Mouse (Mus musculus): ENCODE data around the gene Hpf1. TPM values are rescaled to one million over a fixed set of nuclear protein-coding genes. Genes with fewer than 3 reads are reported as not detected.

The Hpf1 gene
- polyA plus RNA-seq, 1 experiment from 2014 or later, result 100 TPM

GRCm38 (mm10) chr8:60867468-60868115 is 22.6 kb upstream of the Hpf1 start:
- Histone ChIP-seq H3K27me3 (ENCODE audit: insufficient read depth, low read length) (no peaks in the 10 kb centered on the region), H3K4me3 (ENCODE audit: low read length) (no peak overlapping the region), H3K4me1 (ENCODE audit: insufficient read depth, low read length) (no peaks in the 10 kb centered on the region), H3K27ac (ENCODE audit: low read length) (no peak overlapping the region), H3K9me3 (ENCODE audit: low read length) (no peaks in the 10 kb centered on the region), H3K36me3 (ENCODE audit: insufficient read depth, low read length) (no peaks in the 10 kb centered on the region), H3K4me2 (replicated peaks; ENCODE audit: low read depth, low read length) (no peak overlapping the region), H3K9ac (replicated peaks; ENCODE audit: low read length) (no peak overlapping the region)
- no peak for ATAC-seq (ENCODE audit: low FRiP score, low TSS enrichment)
- 59% methylated on average over 4 of the region's 4 CpGs for WGBS

- Histone ChIP-seq H3K27ac (ENCODE audit: low read length) (no peak overlapping the region), H3K9ac (replicated peaks; ENCODE audit: low read length) (no peak overlapping the region), H3K4me2 (replicated peaks; ENCODE audit: low read depth, low read length) (no peak overlapping the region), H3K9me3 (ENCODE audit: low read length) (no peaks in the 10 kb centered on the region), H3K4me1 (ENCODE audit: insufficient read depth, low read length) (no peaks in the 10 kb centered on the region), H3K4me3 (ENCODE audit: low read length) (no peak overlapping the region), H3K27me3 (ENCODE audit: insufficient read depth, low read length) (no peaks in the 10 kb centered on the region), H3K36me3 (ENCODE audit: insufficient read depth, low read length) (no peaks in the 10 kb centered on the region)
- WGBS, result 89% methylated on average over 4 of the region's 4 CpGs
- no peak for ATAC-seq (ENCODE audit: low FRiP score, low TSS enrichment)
These were observed 21.8 kb upstream of the Hpf1 start for GRCm38 (mm10) chr8:60868236-60868965.

GRCm38 (mm10) chr8:60869761-60870160 is 20.5 kb upstream of the Hpf1 start:
- Histone ChIP-seq H3K4me1 (ENCODE audit: insufficient read depth, low read length) (no peaks in the 10 kb centered on the region), H3K27me3 (ENCODE audit: insufficient read depth, low read length) (no peaks in the 10 kb centered on the region), H3K9me3 (ENCODE audit: low read length) (no peaks in the 10 kb centered on the region), H3K27ac (ENCODE audit: low read length) (no peak overlapping the region), H3K36me3 (ENCODE audit: insufficient read depth, low read length) (no peaks in the 10 kb centered on the region), H3K9ac (replicated peaks; ENCODE audit: low read length) (no peak overlapping the region), H3K4me3 (ENCODE audit: low read length) (no peak overlapping the region), H3K4me2 (replicated peaks; ENCODE audit: low read depth, low read length) (no peak overlapping the region)
- ATAC-seq (ENCODE audit: low FRiP score, low TSS enrichment), result no peak
- WGBS, result 64% methylated on average over 2 of the region's 2 CpGs

DNA sequence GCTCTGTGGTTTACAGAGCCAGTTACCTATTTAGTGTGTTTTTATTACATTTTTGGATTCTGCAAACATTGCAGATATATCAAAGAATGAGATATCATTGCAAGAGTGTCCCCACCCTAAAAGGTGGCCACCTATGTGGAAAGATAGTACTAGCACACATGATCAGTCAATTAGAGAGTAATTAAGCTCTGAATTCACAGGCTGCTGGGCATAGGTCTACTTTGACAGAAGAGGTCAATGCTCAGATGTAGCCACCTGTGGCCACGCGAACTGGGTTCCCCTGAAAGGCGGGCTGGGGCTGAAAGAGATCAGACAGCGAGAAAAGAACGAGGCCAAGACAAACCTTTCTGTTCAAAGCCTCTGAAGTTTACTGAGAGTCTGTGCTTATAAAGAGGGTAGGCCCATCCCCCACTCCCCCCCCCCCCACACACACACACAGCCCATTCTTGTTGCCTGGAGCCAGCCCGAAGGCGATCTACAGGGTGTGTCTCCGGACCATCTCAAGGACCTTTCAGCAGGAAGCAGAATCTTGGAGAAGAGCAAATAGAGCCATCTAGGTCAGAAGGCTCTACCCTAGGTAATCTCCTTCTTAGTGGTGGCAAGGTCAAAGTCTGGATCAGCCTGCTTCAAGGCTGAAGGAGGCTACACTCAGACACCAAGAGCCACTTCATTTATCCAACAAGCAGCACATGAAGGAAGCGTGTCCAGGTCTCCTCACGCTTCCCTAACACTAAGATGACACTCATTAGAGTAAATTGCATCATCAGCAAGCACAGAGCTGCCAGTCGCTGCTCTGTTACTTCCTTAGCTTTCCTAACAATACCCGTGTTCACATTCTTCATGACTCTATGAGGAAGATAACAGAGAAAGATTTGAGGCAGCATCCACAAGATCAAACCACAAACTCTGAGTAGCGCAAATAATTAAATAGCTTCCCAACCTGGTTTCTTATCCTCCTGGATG is 19.7 kb upstream of the Hpf1 start:
- Histone ChIP-seq H3K4me3 (ENCODE audit: low read length) (no peak overlapping the region), H3K4me1 (ENCODE audit: insufficient read depth, low read length) (no peaks in the 10 kb centered on the region), H3K36me3 (ENCODE audit: insufficient read depth, low read length) (no peaks in the 10 kb centered on the region), H3K9ac (replicated peaks; ENCODE audit: low read length) (no peak overlapping the region), H3K27me3 (ENCODE audit: insufficient read depth, low read length) (no peaks in the 10 kb centered on the region), H3K27ac (ENCODE audit: low read length) (no peak overlapping the region), H3K9me3 (ENCODE audit: low read length) (no peaks in the 10 kb centered on the region), H3K4me2 (replicated peaks; ENCODE audit: low read depth, low read length) (no peak overlapping the region)
- 75% methylated on average over 13 of the region's 13 CpGs for WGBS
- no peak for ATAC-seq (ENCODE audit: low FRiP score, low TSS enrichment)

DNA sequence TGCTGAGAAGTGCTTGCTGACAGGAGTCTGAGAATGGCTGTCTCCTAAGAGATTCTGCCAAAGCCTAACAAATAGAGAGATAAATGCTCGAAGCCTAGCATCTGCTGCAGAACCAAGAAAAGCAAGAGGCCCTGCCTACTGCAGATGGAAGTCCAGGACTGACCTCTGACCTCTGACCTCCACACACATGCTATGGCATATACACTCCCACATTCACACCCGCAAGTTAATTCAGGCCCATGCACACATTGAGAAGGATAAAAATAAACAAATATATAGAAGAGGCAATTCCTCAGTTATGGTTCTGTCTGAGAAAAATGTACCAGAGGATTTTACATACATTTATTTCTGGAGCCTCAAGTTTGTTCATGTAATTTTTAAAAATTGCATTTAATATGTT is 11.6 kb upstream of the Hpf1 start:
- Histone ChIP-seq H3K4me1 (ENCODE audit: insufficient read depth, low read length) (no peaks in the 10 kb centered on the region), H3K9me3 (ENCODE audit: low read length) (no peaks in the 10 kb centered on the region), H3K27me3 (ENCODE audit: insufficient read depth, low read length) (no peaks in the 10 kb centered on the region), H3K27ac (ENCODE audit: low read length) (no peak overlapping the region), H3K4me3 (ENCODE audit: low read length) (no peak overlapping the region), H3K4me2 (replicated peaks; ENCODE audit: low read depth, low read length) (no peak overlapping the region), H3K9ac (replicated peaks; ENCODE audit: low read length) (no peak overlapping the region), H3K36me3 (ENCODE audit: insufficient read depth, low read length) (no peaks in the 10 kb centered on the region)
- WGBS, result 66% methylated on average over 2 of the region's 2 CpGs
- ATAC-seq (ENCODE audit: low FRiP score, low TSS enrichment), result no peak

DNA sequence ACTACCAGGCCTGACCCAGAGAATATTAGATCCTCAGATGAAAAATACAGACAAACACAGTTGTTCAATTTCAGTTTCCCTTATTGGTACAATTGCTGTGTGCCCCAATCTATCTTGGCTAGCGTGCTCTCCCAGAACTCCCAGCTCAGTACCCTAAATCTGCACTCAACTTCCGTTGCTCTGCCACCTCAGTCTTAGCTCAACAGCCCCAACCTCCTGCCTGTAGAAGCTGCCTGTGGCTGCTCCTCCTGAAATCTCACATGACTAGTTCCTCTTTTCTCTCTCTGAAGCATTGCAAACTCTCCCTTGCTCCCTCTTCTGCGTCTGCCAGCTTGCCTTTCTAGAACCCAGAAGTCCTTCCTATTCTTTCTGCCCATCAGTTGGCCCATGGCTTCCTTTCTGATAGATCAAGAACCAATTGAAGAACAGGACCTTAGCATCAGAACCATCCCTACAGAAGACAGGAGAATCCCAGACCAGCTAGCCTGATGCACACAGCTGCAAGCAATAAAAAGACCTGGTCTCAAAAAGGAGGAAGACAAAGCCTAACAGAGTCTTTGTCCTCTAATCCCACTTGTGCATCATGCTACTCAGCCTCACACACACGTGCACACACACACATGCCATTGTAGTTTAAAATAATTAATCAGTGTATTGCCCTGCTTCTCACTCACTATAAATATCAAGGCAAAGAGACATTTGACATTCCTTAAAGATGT is 6.6 kb upstream of the Hpf1 start:
- Histone ChIP-seq H3K4me2 (replicated peaks; ENCODE audit: low read depth, low read length) (no peak overlapping the region), H3K27me3 (ENCODE audit: insufficient read depth, low read length) (no peaks in the 10 kb centered on the region), H3K9me3 (ENCODE audit: low read length) (no peaks in the 10 kb centered on the region), H3K4me1 (ENCODE audit: insufficient read depth, low read length) (no peaks in the 10 kb centered on the region), H3K27ac (ENCODE audit: low read length) (no peak overlapping the region), H3K4me3 (ENCODE audit: low read length) (no peak overlapping the region), H3K9ac (replicated peaks; ENCODE audit: low read length) (no peak overlapping the region), H3K36me3 (ENCODE audit: insufficient read depth, low read length) (no peaks in the 10 kb centered on the region)
- 81% methylated on average over 4 of the region's 4 CpGs for WGBS
- ATAC-seq (ENCODE audit: low FRiP score, low TSS enrichment), result no peak

DNA sequence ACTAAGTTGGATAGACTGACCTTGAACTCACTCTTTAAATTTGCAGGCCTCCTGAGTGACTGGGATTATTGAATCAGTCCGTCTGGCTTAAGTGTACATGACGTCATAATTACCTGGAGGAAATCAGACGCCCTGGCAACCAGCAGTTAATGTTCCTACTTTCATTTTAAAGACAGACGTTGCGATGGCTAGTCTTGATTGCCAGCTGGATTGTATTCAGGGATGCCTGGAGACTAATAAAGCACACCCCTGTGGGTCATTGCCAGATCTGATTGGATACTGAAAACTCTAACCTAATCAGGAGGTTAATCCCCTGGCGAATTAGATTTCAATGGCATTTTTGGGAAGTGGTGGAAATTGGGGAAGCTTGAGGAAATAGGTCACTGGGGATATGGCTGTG is 3.5 kb upstream of the Hpf1 start:
- no peak overlapping the region for H3K9ac ChIP-seq (replicated peaks; ENCODE audit: low read length)
- no peaks in the 10 kb centered on the region for H3K9me3 ChIP-seq (ENCODE audit: low read length)
- no peak overlapping the region for H3K4me2 ChIP-seq (replicated peaks; ENCODE audit: low read depth, low read length)
- 61% methylated on average over 6 of the region's 6 CpGs for WGBS
- no peak overlapping the region for H3K4me3 ChIP-seq (ENCODE audit: low read length)
- H3K4me1 ChIP-seq (ENCODE audit: insufficient read depth, low read length), result peaks cover 10% of the 10 kb centered on the region
- H3K36me3 ChIP-seq (ENCODE audit: insufficient read depth, low read length), result no peaks in the 10 kb centered on the region
- ATAC-seq (ENCODE audit: low FRiP score, low TSS enrichment), result no peak
- H3K27ac ChIP-seq (ENCODE audit: low read length), result no peak overlapping the region
- H3K27me3 ChIP-seq (ENCODE audit: insufficient read depth, low read length), result no peaks in the 10 kb centered on the region

DNA sequence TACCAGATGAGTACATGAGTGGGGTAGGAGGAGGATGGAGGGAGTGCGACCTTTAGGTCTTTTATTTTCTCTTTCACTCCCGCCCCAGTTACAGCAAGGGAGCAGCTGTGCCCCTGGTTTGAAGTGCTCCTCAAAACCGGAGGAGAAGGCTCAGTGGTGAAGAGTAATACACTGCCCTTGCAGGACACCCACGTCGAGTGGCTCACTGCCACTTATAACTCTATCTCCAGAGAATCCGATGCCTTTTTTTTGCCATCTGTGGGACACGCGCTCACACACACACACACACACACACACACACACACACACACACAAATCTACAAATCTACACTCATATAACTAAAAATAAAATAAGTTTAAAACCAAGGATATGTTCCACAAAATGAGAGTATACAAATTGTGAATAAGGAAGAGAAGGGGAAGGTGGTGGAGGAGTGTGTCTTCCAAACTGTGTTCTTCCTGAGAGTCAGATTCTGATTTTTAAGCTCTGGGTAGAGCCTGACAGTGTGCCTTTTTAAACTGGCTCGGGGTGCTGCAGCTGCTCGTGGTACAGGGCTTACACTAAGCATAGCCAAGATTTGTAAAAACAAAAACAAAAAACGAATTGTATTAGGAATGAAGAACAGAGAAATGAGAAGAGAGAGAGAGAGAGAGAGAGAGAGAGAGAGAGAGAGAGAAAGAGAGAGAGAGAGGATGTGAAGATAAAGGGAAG is 931 bp upstream of the Hpf1 start:
- Histone ChIP-seq H3K36me3 (ENCODE audit: insufficient read depth, low read length) (peaks cover 6% of the 10 kb centered on the region; the same call in 1 of the 2 replicates), H3K27ac (ENCODE audit: low read length) (no peak overlapping the region), H3K9ac (replicated peaks; ENCODE audit: low read length) (no peak overlapping the region), H3K4me1 (ENCODE audit: insufficient read depth, low read length) (peaks cover 12% of the 10 kb centered on the region), H3K4me3 (ENCODE audit: low read length) (no peak overlapping the region), H3K27me3 (ENCODE audit: insufficient read depth, low read length) (no peaks in the 10 kb centered on the region), H3K9me3 (ENCODE audit: low read length) (no peaks in the 10 kb centered on the region), H3K4me2 (replicated peaks; ENCODE audit: low read depth, low read length) (peak overlapping the region; percentile 90)
- ATAC-seq (ENCODE audit: low FRiP score, low TSS enrichment), result no peak
- 89% methylated on average over 11 of the region's 11 CpGs for WGBS

DNA sequence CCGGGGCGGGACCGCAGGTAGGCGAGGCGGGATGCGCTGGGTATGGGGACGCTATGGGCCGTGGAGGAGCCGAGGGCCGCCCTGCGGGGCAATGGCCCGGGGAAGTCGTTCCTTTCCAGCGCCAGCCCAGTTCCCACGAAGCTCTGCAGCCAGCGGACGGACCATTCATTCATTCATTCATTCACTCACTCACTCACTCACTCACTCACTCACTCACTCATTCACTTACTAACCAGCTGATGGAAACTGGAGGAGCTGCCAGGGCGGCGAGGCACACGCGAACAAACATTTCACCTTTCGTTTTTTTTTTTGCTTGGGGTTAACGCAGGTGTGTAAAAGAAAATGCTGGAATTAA is 279 bp downstream of the Hpf1 start:
- Histone ChIP-seq H3K9ac (replicated peaks; ENCODE audit: low read length) (peak overlapping the region; percentile 81), H3K36me3 (ENCODE audit: insufficient read depth, low read length) (peaks cover 6% of the 10 kb centered on the region; the same call in 1 of the 2 replicates), H3K9me3 (ENCODE audit: low read length) (no peaks in the 10 kb centered on the region), H3K4me2 (replicated peaks; ENCODE audit: low read depth, low read length) (peak overlapping the region; percentile 90), H3K27ac (ENCODE audit: low read length) (0 out of 2 replicates have a peak overlapping the region, but pooled peaks have one; percentile 43), H3K27me3 (ENCODE audit: insufficient read depth, low read length) (no peaks in the 10 kb centered on the region), H3K4me3 (ENCODE audit: low read length) (peak overlapping the region; percentile 84), H3K4me1 (ENCODE audit: insufficient read depth, low read length) (peaks cover 15% of the 10 kb centered on the region)
- ATAC-seq (ENCODE audit: low FRiP score, low TSS enrichment), result no peak
- WGBS, result under 1% methylated on average over 23 of the region's 23 CpGs

Measured in kidney, embryonic 16.5 days (tissue).